20 mouse cellular contexts compared by ENCODE assay signal in the genomic region with DNA sequence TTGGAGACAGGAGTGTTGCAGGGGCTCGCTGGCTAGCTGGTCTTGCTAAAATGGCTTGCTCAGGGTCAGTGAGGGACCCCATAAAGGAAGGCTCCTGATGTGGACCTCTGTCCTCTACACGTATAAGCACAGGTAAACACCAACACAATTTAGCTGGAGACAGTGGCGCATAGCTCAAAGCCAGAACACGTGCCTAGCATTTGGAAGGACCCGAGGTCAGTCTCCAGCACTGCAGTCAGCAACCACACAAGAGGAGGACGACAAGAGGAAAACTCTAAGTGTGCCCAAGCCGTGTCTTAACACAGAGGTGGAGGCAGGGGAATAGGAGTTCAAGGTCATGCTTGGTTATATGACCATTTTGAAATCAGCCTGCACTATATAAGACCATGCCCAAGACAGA. TPM values are rescaled to one million over a fixed set of nuclear protein-coding genes. Genes with fewer than 3 reads are reported as not detected.
DNase-seq lines count a peak whose midpoint lies in the region; ATAC-seq and TF ChIP-seq lines count a peak whose summit lies in the region.
"Had no signal": no experiment of that assay in that cellular context is flagged by ENCODE, and none has a peak within 500 bp of the region (broad histone marks: within the 10 kb centered on the region; RNA-seq: fewer than 3 reads in every experiment).

No protein-coding gene starts in this region.

- 55% methylated on average over 7 of the region's 7 CpGs for WGBS in kidney, adult 2 months
- 66% methylated on average over 7 of the region's 7 CpGs for WGBS in liver, embryonic 15.5 days (ENCODE audit: insufficient replicate concordance)
- WGBS in liver, embryonic 12.5 days (ENCODE audit: insufficient replicate concordance), result 72% methylated on average over 7 of the region's 7 CpGs
- WGBS in neural tube, embryonic 15.5 days, result 90% methylated on average over 7 of the region's 7 CpGs

- peak; percentile 91 for DNase-seq in heart, adult 11 months
- DNase-seq in heart, adult 9 months (ENCODE audit: low spot score in 2 of 2), result no peak
- DNase-seq in kidney, adult 2 months, result peak; percentile 37
- no peak for DNase-seq in kidney, postnatal 25 days
- DNase-seq: cerebellum, adult 18-20 months; cerebellum, postnatal 25 days; forebrain, postnatal 0 days; layer of hippocampus, postnatal 36 days; liver, embryonic 13.5 days; right cerebral cortex, postnatal 25 days had no signal

- no peak overlapping the region for H3K4me3 ChIP-seq in kidney, adult 2 months (ENCODE audit: insufficient read depth, low read depth, low read length)
- no peak overlapping the region for H3K4me3 ChIP-seq in liver, embryonic 15.5 days (replicated peaks)
- no peak overlapping the region for H3K4me3 ChIP-seq in liver, embryonic 12.5 days
- no peak overlapping the region for H3K4me3 ChIP-seq in cortical plate, adult 2 months (ENCODE audit: insufficient read depth, low read length)
- no peak overlapping the region for H3K4me3 ChIP-seq in neural tube, embryonic 15.5 days (replicated peaks)
- H3K4me3 ChIP-seq: forebrain, embryonic 10.5 days; intestine, embryonic 15.5 days; layer of hippocampus, adult 2 months; liver, embryonic 13.5 days; stomach, embryonic 15.5 days had no signal

- H3K27me3 ChIP-seq in kidney, adult 2 months (replicated peaks; ENCODE audit: control insufficient read depth, insufficient read depth, low read length), result no peaks in the 10 kb centered on the region
- H3K27me3 ChIP-seq in liver, embryonic 15.5 days, result peaks cover 17% of the 10 kb centered on the region
- peaks cover 7% of the 10 kb centered on the region for H3K27me3 ChIP-seq in liver, embryonic 12.5 days (replicated peaks)
- peaks cover 11% of the 10 kb centered on the region; the same call in 1 of the 2 replicates for H3K27me3 ChIP-seq in neural tube, embryonic 15.5 days (replicated peaks)
- H3K27me3 ChIP-seq: intestine, embryonic 15.5 days; stomach, embryonic 15.5 days had no signal

- H3K4me2 ChIP-seq in liver, embryonic 15.5 days, result peak overlapping the region; percentile 2; the same call in 1 of the 2 replicates
- H3K4me2 ChIP-seq in liver, embryonic 12.5 days, result no peak overlapping the region
- no peak overlapping the region for H3K4me2 ChIP-seq in neural tube, embryonic 15.5 days
- H3K4me2 ChIP-seq: hindbrain, embryonic 14.5 days; intestine, embryonic 15.5 days; stomach, embryonic 15.5 days had no signal

- H3K27ac ChIP-seq in kidney, adult 2 months (ENCODE audit: insufficient read depth, low read depth, low read length), result peak overlapping the region; percentile 22
- H3K27ac ChIP-seq in liver, embryonic 15.5 days (replicated peaks), result 0 out of 2 replicates have a peak overlapping the region, but pooled peaks have one; percentile 21
- no peak overlapping the region for H3K27ac ChIP-seq in liver, embryonic 12.5 days
- H3K27ac ChIP-seq in cortical plate, adult 2 months (ENCODE audit: insufficient read depth, low read length), result peak overlapping the region; percentile 1
- H3K27ac ChIP-seq in neural tube, embryonic 15.5 days (replicated peaks), result no peak overlapping the region
- H3K27ac ChIP-seq: forebrain, embryonic 10.5 days; hindbrain, embryonic 14.5 days; intestine, embryonic 15.5 days; liver, embryonic 13.5 days; stomach, embryonic 15.5 days had no signal

- no peaks in the 10 kb centered on the region for H3K9me3 ChIP-seq in liver, embryonic 15.5 days (replicated peaks)
- H3K9me3 ChIP-seq in liver, embryonic 12.5 days (replicated peaks), result no peaks in the 10 kb centered on the region
- no peaks in the 10 kb centered on the region for H3K9me3 ChIP-seq in neural tube, embryonic 15.5 days (replicated peaks)
- H3K9me3 ChIP-seq: forebrain, embryonic 10.5 days; intestine, embryonic 15.5 days; liver, embryonic 13.5 days; stomach, embryonic 15.5 days had no signal

- peaks cover 43% of the 10 kb centered on the region for H3K4me1 ChIP-seq in kidney, adult 2 months (ENCODE audit: control insufficient read depth, insufficient read depth, low read length)
- peaks cover 15% of the 10 kb centered on the region for H3K4me1 ChIP-seq in liver, embryonic 15.5 days (replicated peaks)
- peaks cover 33% of the 10 kb centered on the region for H3K4me1 ChIP-seq in liver, embryonic 12.5 days
- H3K4me1 ChIP-seq in cortical plate, adult 2 months (ENCODE audit: control insufficient read depth, insufficient read depth, low read length), result peaks cover 11% of the 10 kb centered on the region
- peaks cover 4% of the 10 kb centered on the region for H3K4me1 ChIP-seq in neural tube, embryonic 15.5 days

- no peaks in the 10 kb centered on the region for H3K36me3 ChIP-seq in kidney, adult 2 months (ENCODE audit: control insufficient read depth, insufficient read depth, low read length)
- no peaks in the 10 kb centered on the region for H3K36me3 ChIP-seq in liver, embryonic 15.5 days (replicated peaks)
- H3K36me3 ChIP-seq in liver, embryonic 12.5 days, result no peaks in the 10 kb centered on the region
- H3K36me3 ChIP-seq in neural tube, embryonic 15.5 days, result no peaks in the 10 kb centered on the region
- H3K36me3 ChIP-seq: forebrain, embryonic 10.5 days; intestine, embryonic 15.5 days; liver, embryonic 13.5 days; stomach, embryonic 15.5 days had no signal

- no peak for ATAC-seq in liver, embryonic 15.5 days (ENCODE audit: insufficient read depth)
- ATAC-seq in liver, embryonic 12.5 days, result no peak
- ATAC-seq in neural tube, embryonic 15.5 days (ENCODE audit: low FRiP score), result no peak
- ATAC-seq: forebrain, postnatal 0 days; intestine, embryonic 15.5 days; midbrain, embryonic 16.5 days had no signal

- no peak overlapping the region for H3K9ac ChIP-seq in liver, embryonic 15.5 days
- H3K9ac ChIP-seq in liver, embryonic 12.5 days, result no peak overlapping the region; the same call in 1 of the 2 replicates
- no peak overlapping the region for H3K9ac ChIP-seq in neural tube, embryonic 15.5 days (replicated peaks)
- H3K9ac ChIP-seq: forebrain, postnatal 0 days; hindbrain, embryonic 14.5 days; intestine, embryonic 15.5 days; liver, embryonic 13.5 days; stomach, embryonic 15.5 days had no signal

- no peak for TF ChIP-seq CTCF in kidney, adult 2 months (conservative IDR thresholded peaks at IDR 0.05; ENCODE audit: insufficient read depth, insufficient read length, low read depth, low read length)
- no peak for TF ChIP-seq CTCF in cortical plate, adult 2 months (IDR thresholded peaks at IDR 0.05; ENCODE audit: extremely low read depth, insufficient read depth, low read length)

- TF ChIP-seq POLR2A in kidney, adult 2 months (IDR thresholded peaks at IDR 0.05; ENCODE audit: low read depth, low read length), result no peak
- TF ChIP-seq POLR2A in cortical plate, adult 2 months (IDR thresholded peaks at IDR 0.05; ENCODE audit: extremely low read depth, insufficient read depth, low read length), result no peak

RNA-seq across cellular contexts. Expression of gene Map3k5, which starts 5.9 kb away (rescaled TPM):
- 9.0 and 11.3 TPM in 2 replicates for polyA plus RNA-seq in kidney, adult 2 months (2012; rRNA removed)
- 0.79 and 0.85 TPM in 2 replicates for polyA plus RNA-seq in liver, embryonic 15.5 days (2015; fragmentation: Nextera tagmentation; extraction: Ambion mirVana)
- 1.2 and 1.3 TPM in 2 replicates for polyA plus RNA-seq in liver, embryonic 12.5 days (2016; fragmentation: Nextera tagmentation; extraction: Ambion mirVana)
- 17.2 and 19.6 TPM in 2 replicates for polyA plus RNA-seq in cortical plate, adult 2 months (2012; rRNA removed)
- polyA plus RNA-seq in neural tube, embryonic 15.5 days (2015; fragmentation: Nextera tagmentation; extraction: Ambion mirVana), result 1.4 and 1.7 TPM in 2 replicates

RNA-seq across cellular contexts. Expression of gene Pex7, which starts 32.6 kb away (rescaled TPM):
- 87.4 and 90.9 TPM in 2 replicates for polyA plus RNA-seq in kidney, adult 2 months (2012; rRNA removed)
- polyA plus RNA-seq in liver, embryonic 15.5 days (2015; fragmentation: Nextera tagmentation; extraction: Ambion mirVana), result 27.7 and 28.9 TPM in 2 replicates
- 29.7 and 30.9 TPM in 2 replicates for polyA plus RNA-seq in liver, embryonic 12.5 days (2016; fragmentation: Nextera tagmentation; extraction: Ambion mirVana)
- 35.4 and 35.8 TPM in 2 replicates for polyA plus RNA-seq in cortical plate, adult 2 months (2012; rRNA removed)
- 32.9 and 34.0 TPM in 2 replicates for polyA plus RNA-seq in neural tube, embryonic 15.5 days (2015; fragmentation: Nextera tagmentation; extraction: Ambion mirVana)

Comparison
In these comparisons a context has a peak if more than half of its experiments do, and no peak if none do; other contexts are left out.
1. DNase-seq: peak in heart, adult 11 months (single experiment) and kidney, adult 2 months (single experiment); none in heart, adult 9 months (0 of 2) and kidney, postnatal 25 days (0 of 2).
2. H3K27ac ChIP-seq: peak in kidney, adult 2 months (single experiment), liver, embryonic 15.5 days (single experiment) and cortical plate, adult 2 months (single experiment); none in liver, embryonic 12.5 days (single experiment) and neural tube, embryonic 15.5 days (single experiment).